Mouse (Mus musculus) Patski (cell line): ENCODE measurements around the gene Uvrag. TPM values are rescaled to one million over a fixed set of nuclear protein-coding genes. Genes with fewer than 3 reads are reported as not detected.
A peak's percentile ranks its signal among the peaks of the same experiment; 100 is the strongest.

Experiments
- ATAC-seq: fragments of 100-300 bp; one replicate; pipeline ENCODE4 v1.8.0; 2021
- CTCF ChIA-PET: fragments of 350-600 bp; sonication (Branson Sonifier 250); formaldehyde crosslinking; loops from one replicate; lab custom pipeline; 2022; ENCODE audit warnings: inconsistent platforms; lab: Charles Lee
- POLR2A ChIA-PET: fragments of 350-600 bp; sonication (Branson Sonifier 250); formaldehyde crosslinking; loops from one replicate; lab custom pipeline; 2022; ENCODE audit warnings: antibody characterized with exemption, inconsistent platforms; lab: Charles Lee
- DNase-seq: peaks from one replicate; pipeline ENCODE4 v3.0.0-alpha.2; 2011; ENCODE audit warnings: low read depth, low spot score
- H3K27me3 ChIP-seq: fragments of 371-371 bp; one replicate; pipeline ENCODE4 v1.5.1; 2021
- CTCF ChIP-seq: fragments of 100-300 bp; IDR thresholded peaks from one replicate; pipeline ENCODE4 v1.5.1; 2021
- in situ Hi-C: fragments of 300-500 bp; cut with MboI; formaldehyde crosslinking; loops from 3 replicates; pipeline ENCODE4 v1.11.1; 2018; ENCODE audit warnings: low pct_unique_long_range_greater_than_20kb, mixed read lengths
- polyA plus RNA-seq: library from polyadenylated mRNA; unstranded; gene quantifications from one replicate; pipeline ENCODE4 v1.2.3, GENCODE M21; 2021

Gene Uvrag
- polyA plus RNA-seq, 1 experiment from 2014 or later: 29.6 TPM

GRCm38 (mm10) chr7:98867053-98867793 lies 273.7 kb downstream of the Uvrag start:
- POLR2A ChIA-PET: no interaction called here

GRCm38 (mm10) chr7:98863969-98864718 lies 276.8 kb downstream of the Uvrag start:
- CTCF ChIA-PET: no interaction called here
- no peak for DNase-seq
- in situ Hi-C loops: no loop called here
- peaks cover 3% of the 10 kb centered on the region for H3K27me3 ChIP-seq
- no peak for TF ChIP-seq CTCF
- POLR2A ChIA-PET: interaction anchor here (0.6 to 0.7 kb wide), 2 partner anchors 7 to 306 kb away, joined by 3 read pairs; no protein-coding TSS in a partner anchor
- ATAC-seq: no peak

More at GRCm38 (mm10) chr7:98867053-98867793, 273.7 kb downstream of the Uvrag start:
- CTCF ChIA-PET: no interaction called here
- peaks cover 10% of the 10 kb centered on the region for H3K27me3 ChIP-seq
- ATAC-seq (no peak), DNase-seq (no peak)
- in situ Hi-C loops: no loop called here
- TF ChIP-seq CTCF: no peak

GRCm38 (mm10) chr7:98862994-98863393 lies 277.9 kb downstream of the Uvrag start:
- in situ Hi-C loops: no loop called here
- ChIA-PET CTCF (interaction anchor here (1.3 kb wide), 1 partner anchor 217 kb away, joined by 4 read pairs; no protein-coding TSS in a partner anchor), POLR2A (interaction anchor here (0.6 kb wide), 1 partner anchor 8 kb away, joined by 3 read pairs; no protein-coding TSS in a partner anchor)
- ATAC-seq (no peak), DNase-seq (no peak)
- peaks cover 3% of the 10 kb centered on the region for H3K27me3 ChIP-seq
- no peak for TF ChIP-seq CTCF

GRCm38 (mm10) chr7:98861002-98861401 lies 279.9 kb downstream of the Uvrag start:
- no peak for TF ChIP-seq CTCF
- peak; percentile 84 for DNase-seq
- CTCF ChIA-PET: interaction anchor here (1.0 to 1.2 kb wide), 2 partner anchors 25 to 234 kb away, joined by 3 read pairs; no protein-coding TSS in a partner anchor
- in situ Hi-C loops: no loop called here
- H3K27me3 ChIP-seq: peaks cover 3% of the 10 kb centered on the region
- POLR2A ChIA-PET: interaction anchor here (0.7 kb wide), 1 partner anchor 15 kb away, joined by 3 read pairs; no protein-coding TSS in a partner anchor
- ATAC-seq: peak; percentile 28

- no peak for TF ChIP-seq CTCF
- POLR2A ChIA-PET: no interaction called here
- H3K27me3 ChIP-seq: no peaks in the 10 kb centered on the region
- CTCF ChIA-PET: no interaction called here
- ATAC-seq (no peak), DNase-seq (no peak)
- in situ Hi-C loops: no loop called here
These were observed 283.8 kb downstream of the Uvrag start for GRCm38 (mm10) chr7:98857094-98857493.

- DNase-seq (no peak), ATAC-seq (no peak)
- CTCF ChIA-PET: interaction anchor here (0.8 to 2.4 kb wide), 2 partner anchors 19 to 113 kb away, joined by 3 to 8 read pairs; no protein-coding TSS in a partner anchor
- in situ Hi-C loops: no loop called here
- TF ChIP-seq CTCF: no peak
- H3K27me3 ChIP-seq: no peaks in the 10 kb centered on the region
- POLR2A ChIA-PET: no interaction called here
These were observed 284.8 kb downstream of the Uvrag start for GRCm38 (mm10) chr7:98856128-98856527.

- no peak for TF ChIP-seq CTCF
- no peak for ATAC-seq
- DNase-seq: no peak
- no peaks in the 10 kb centered on the region for H3K27me3 ChIP-seq
- in situ Hi-C loops: no loop called here
- POLR2A ChIA-PET: interaction anchor here (0.7 kb wide), 2 partner anchors 71 to 1157 kb away, joined by 5 to 6 read pairs; no protein-coding TSS in a partner anchor
- CTCF ChIA-PET: interaction anchor here (0.8 to 2.4 kb wide), 2 partner anchors 18 to 112 kb away, joined by 3 to 8 read pairs; no protein-coding TSS in a partner anchor
These were observed 285.6 kb downstream of the Uvrag start for GRCm38 (mm10) chr7:98855388-98855787.

- no peak for TF ChIP-seq CTCF
- in situ Hi-C loops: no loop called here
- H3K27me3 ChIP-seq: no peaks in the 10 kb centered on the region
- POLR2A ChIA-PET: no interaction called here
- CTCF ChIA-PET: no interaction called here
- ATAC-seq (no peak), DNase-seq (no peak)
These were observed 287.1 kb downstream of the Uvrag start for GRCm38 (mm10) chr7:98853806-98854205.

- in situ Hi-C loops: no loop called here
- ChIA-PET POLR2A (no interaction called here), CTCF (no interaction called here)
- ATAC-seq (no peak), DNase-seq (no peak)
- no peak for TF ChIP-seq CTCF
- no peaks in the 10 kb centered on the region for H3K27me3 ChIP-seq
These were observed 287.8 kb downstream of the Uvrag start for GRCm38 (mm10) chr7:98852950-98853650.

- ATAC-seq (no peak), DNase-seq (no peak)
- in situ Hi-C loops: no loop called here
These were observed 289.7 kb downstream of the Uvrag start for GRCm38 (mm10) chr7:98851220-98851619.

More at GRCm38 (mm10) chr7:98851220-98851619, 289.7 kb downstream of the Uvrag start:
- H3K27me3 ChIP-seq: peaks cover 11% of the 10 kb centered on the region
- no peak for TF ChIP-seq CTCF
- ChIA-PET POLR2A (interaction anchor here (0.6 kb wide), 1 partner anchor 171 kb away, joined by 3 read pairs; no protein-coding TSS in a partner anchor), CTCF (no interaction called here)
